Mouse (Mus musculus) intestine, postnatal 0 days (tissue): ENCODE measurements around the gene Anxa4. TPM values are rescaled to one million over a fixed set of nuclear protein-coding genes. Genes with fewer than 3 reads are reported as not detected.
A peak's percentile ranks its signal among the peaks of the same experiment; 100 is the strongest.

ENCODE experiments used
- ATAC-seq: fragments of 200-750 bp; cut with Nextera tagmentation; 2 replicates; pipeline ENCODE4 v1.8.0; 2017; ENCODE audit warnings: mild to moderate bottlenecking, moderate TSS enrichment, moderate library complexity
- H3K27ac ChIP-seq: fragments of 300-500 bp; sonication (generic); 2 replicates; pipeline ENCODE4 v1.5.1; 2014; ENCODE audit warnings: mild to moderate bottlenecking, low read depth, low read length, moderate library complexity
- H3K27me3 ChIP-seq: fragments of 300-500 bp; sonication (generic); replicated peaks from 2 replicates; pipeline ENCODE4 v1.6.1; 2014; ENCODE audit warnings: low read length, mixed read lengths; ENCODE audit not compliant: control insufficient read depth, insufficient read depth
- H3K36me3 ChIP-seq: fragments of 300-500 bp; sonication (generic); 2 replicates; pipeline ENCODE4 v1.6.1; 2014; ENCODE audit warnings: mild to moderate bottlenecking, moderate library complexity; ENCODE audit not compliant: control insufficient read depth, insufficient read depth
- H3K4me1 ChIP-seq: fragments of 300-500 bp; sonication (generic); replicated peaks from 2 replicates; pipeline ENCODE4 v1.6.1; 2014; ENCODE audit warnings: antibody characterized with exemption, low read length, mixed read lengths; ENCODE audit not compliant: control insufficient read depth, insufficient read depth
- H3K4me2 ChIP-seq: fragments of 300-500 bp; sonication (generic); replicated peaks from 2 replicates; pipeline ENCODE4 v1.6.1; 2014; ENCODE audit warnings: low read depth, mild to moderate bottlenecking, moderate library complexity
- H3K4me3 ChIP-seq: fragments of 300-500 bp; sonication (generic); 2 replicates; pipeline ENCODE4 v1.5.1; 2014; ENCODE audit warnings: low read depth, low read length
- H3K9ac ChIP-seq: fragments of 300-500 bp; sonication (generic); 2 replicates; pipeline ENCODE4 v1.6.1; 2014; ENCODE audit warnings: mild to moderate bottlenecking, low read depth, low read length
- H3K9me3 ChIP-seq: fragments of 300-500 bp; sonication (generic); 2 replicates; pipeline ENCODE4 v1.6.1; 2016; ENCODE audit warnings: mixed run types; ENCODE audit not compliant: control insufficient read depth
- CTCF ChIP-seq: sonication (generic); IDR thresholded peaks from 2 replicates; pipeline ENCODE4 v1.5.1; 2016; ENCODE audit warnings: low read depth, mild to moderate bottlenecking, control low read depth, antibody characterized with exemption, moderate library complexity
- WGBS: fragments of 180-500 bp; shearing (Covaris S2); extraction: QIAGEN DNeasy Blood & Tissue Kit; methylation state at CpG from one replicate; pipeline ENCODE4 v1.1.7; 2014; 5-methylcytosine and 5-hydroxymethylcytosine counted together
- polyA plus RNA-seq: library from polyadenylated mRNA; unstranded; fragments of >200 nt; fragmentation: Nextera tagmentation; extraction: Ambion mirVana; gene quantifications from 2 replicates; pipeline ENCODE4 v1.2.1, GENCODE M21; 2015

The Anxa4 gene
- polyA plus RNA-seq, 1 experiment from 2014 or later: 541 TPM

- Histone ChIP-seq H3K4me2 (no peak overlapping the region), H3K4me1 (no peaks in the 10 kb centered on the region), H3K4me3 (no peak overlapping the region), H3K9ac (no peak overlapping the region), H3K27ac (no peak overlapping the region), H3K36me3 (peaks cover 63% of the 10 kb centered on the region), H3K27me3 (no peaks in the 10 kb centered on the region), H3K9me3 (no peaks in the 10 kb centered on the region)
- 80% methylated on average over 9 of the region's 9 CpGs for WGBS
- TF ChIP-seq CTCF: no peak
- ATAC-seq: no peak
These were observed 90.8 kb downstream of the Anxa4 start for GRCm38 (mm10) chr6:86702577-86702976.

- no peak overlapping the region for H3K9ac ChIP-seq
- no peaks in the 10 kb centered on the region for H3K9me3 ChIP-seq
- H3K4me2 ChIP-seq: no peak overlapping the region
- WGBS: 58% methylated on average over 6 of the region's 6 CpGs
- no peak overlapping the region for H3K27ac ChIP-seq
- no peak for TF ChIP-seq CTCF
- H3K4me3 ChIP-seq: no peak overlapping the region
- H3K36me3 ChIP-seq: peaks cover 66% of the 10 kb centered on the region
- H3K4me1 ChIP-seq: no peaks in the 10 kb centered on the region
- ATAC-seq: no peak
- no peaks in the 10 kb centered on the region for H3K27me3 ChIP-seq
These were observed 95.5 kb downstream of the Anxa4 start for GRCm38 (mm10) chr6:86697903-86698302.

- Histone ChIP-seq H3K9me3 (no peaks in the 10 kb centered on the region), H3K9ac (no peak overlapping the region), H3K4me2 (no peak overlapping the region), H3K27me3 (no peaks in the 10 kb centered on the region), H3K36me3 (peaks cover 68% of the 10 kb centered on the region), H3K27ac (no peak overlapping the region), H3K4me3 (no peak overlapping the region), H3K4me1 (no peaks in the 10 kb centered on the region)
- TF ChIP-seq CTCF: no peak
- 85% methylated on average over 10 of the region's 10 CpGs for WGBS
- ATAC-seq: no peak
These were observed 97.2 kb downstream of the Anxa4 start for GRCm38 (mm10) chr6:86696213-86696612.

GRCm38 (mm10) chr6:86694465-86694864 lies 98.9 kb downstream of the Anxa4 start:
- Histone ChIP-seq H3K27me3 (no peaks in the 10 kb centered on the region), H3K27ac (no peak overlapping the region), H3K4me3 (no peak overlapping the region), H3K4me1 (no peaks in the 10 kb centered on the region), H3K4me2 (no peak overlapping the region), H3K9me3 (no peaks in the 10 kb centered on the region), H3K9ac (no peak overlapping the region), H3K36me3 (peaks cover 60% of the 10 kb centered on the region)
- TF ChIP-seq CTCF: peak; percentile 88
- ATAC-seq: peak; percentile 36; the same call in 1 of the 2 replicates

GRCm38 (mm10) chr6:86689671-86690070 lies 103.7 kb downstream of the Anxa4 start:
- H3K27ac ChIP-seq: no peak overlapping the region
- WGBS: 90% methylated on average over 3 of the region's 3 CpGs
- no peaks in the 10 kb centered on the region for H3K4me1 ChIP-seq

GRCm38 (mm10) chr6:86686971-86687370 lies 106.4 kb downstream of the Anxa4 start:
- Histone ChIP-seq H3K4me3 (no peak overlapping the region), H3K4me2 (no peak overlapping the region), H3K27ac (no peak overlapping the region), H3K9ac (no peak overlapping the region), H3K9me3 (no peaks in the 10 kb centered on the region), H3K4me1 (no peaks in the 10 kb centered on the region), H3K27me3 (no peaks in the 10 kb centered on the region), H3K36me3 (peaks cover 30% of the 10 kb centered on the region)
- 65% methylated on average over 1 of the region's 1 CpGs for WGBS
- ATAC-seq: no peak
- no peak for TF ChIP-seq CTCF

More at GRCm38 (mm10) chr6:86689671-86690070, 103.7 kb downstream of the Anxa4 start:
- Histone ChIP-seq H3K36me3 (peaks cover 34% of the 10 kb centered on the region; the same call in 1 of the 2 replicates), H3K4me2 (no peak overlapping the region), H3K9me3 (no peaks in the 10 kb centered on the region), H3K27me3 (no peaks in the 10 kb centered on the region), H3K4me3 (no peak overlapping the region), H3K9ac (no peak overlapping the region)
- TF ChIP-seq CTCF: no peak
- ATAC-seq: no peak

Other genes starting within 250 kb of the Anxa4 start
- gene Asprv1, start 165.4 kb downstream of the Anxa4 start, polyA plus RNA-seq: 1.3 and 1.6 TPM in 2 replicates
- gene Mxd1, start 124.4 kb downstream of the Anxa4 start, polyA plus RNA-seq: 23.1 and 23.9 TPM in 2 replicates
- 86.4 and 97.1 TPM in 2 replicates for gene Snrnp27, start 109.1 kb downstream of the Anxa4 start, polyA plus RNA-seq
- 16.1 and 16.7 TPM in 2 replicates for gene Gmcl1, start 60.2 kb downstream of the Anxa4 start, polyA plus RNA-seq
- 5.7 and 7.2 TPM in 2 replicates for gene Aak1, start 55.9 kb upstream of the Anxa4 start, polyA plus RNA-seq
- gene Nfu1, start 215.7 kb upstream of the Anxa4 start, polyA plus RNA-seq: 75.6 and 81.8 TPM in 2 replicates
- 17.5 and 18.8 TPM in 2 replicates for gene Gfpt1, start 249.3 kb upstream of the Anxa4 start, polyA plus RNA-seq